Mouse (Mus musculus): Measurements from ENCODE around the gene Rhot2.

DNA sequence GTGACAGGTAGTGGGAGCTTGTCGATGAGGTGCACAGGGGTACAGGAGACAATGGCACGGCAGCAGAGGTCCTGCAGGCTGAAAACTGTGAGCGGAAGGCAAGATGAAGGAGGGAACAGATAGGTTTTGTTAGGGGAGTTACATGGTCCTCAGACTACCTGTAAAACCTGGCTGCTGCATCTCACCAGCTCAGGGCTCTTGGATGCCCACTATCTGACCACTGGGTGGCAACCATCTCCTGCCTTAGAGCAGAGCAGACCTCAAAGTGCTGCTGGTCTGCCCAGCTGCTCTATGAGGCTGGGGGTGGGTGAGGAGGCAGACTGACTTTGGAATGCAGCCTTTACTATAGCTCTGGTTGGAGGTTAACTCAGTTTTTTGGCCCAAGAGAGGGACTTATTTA is 39.2 kb upstream of the Rhot2 start:
- TF ChIP-seq CHD2 (IDR thresholded peaks at IDR 0.05; ENCODE audit: low read depth, low read length) (no peak), HCFC1 (IDR thresholded peaks at IDR 0.05; ENCODE audit: borderline replicate concordance, insufficient read depth, low read length) (no peak), ZNF384 (IDR thresholded peaks at IDR 0.05; ENCODE audit: low read depth, low read length) (no peak)

Data from ES-E14 (cell line).